ENCODE assay signal across 33 mouse cellular contexts in the genomic region with DNA sequence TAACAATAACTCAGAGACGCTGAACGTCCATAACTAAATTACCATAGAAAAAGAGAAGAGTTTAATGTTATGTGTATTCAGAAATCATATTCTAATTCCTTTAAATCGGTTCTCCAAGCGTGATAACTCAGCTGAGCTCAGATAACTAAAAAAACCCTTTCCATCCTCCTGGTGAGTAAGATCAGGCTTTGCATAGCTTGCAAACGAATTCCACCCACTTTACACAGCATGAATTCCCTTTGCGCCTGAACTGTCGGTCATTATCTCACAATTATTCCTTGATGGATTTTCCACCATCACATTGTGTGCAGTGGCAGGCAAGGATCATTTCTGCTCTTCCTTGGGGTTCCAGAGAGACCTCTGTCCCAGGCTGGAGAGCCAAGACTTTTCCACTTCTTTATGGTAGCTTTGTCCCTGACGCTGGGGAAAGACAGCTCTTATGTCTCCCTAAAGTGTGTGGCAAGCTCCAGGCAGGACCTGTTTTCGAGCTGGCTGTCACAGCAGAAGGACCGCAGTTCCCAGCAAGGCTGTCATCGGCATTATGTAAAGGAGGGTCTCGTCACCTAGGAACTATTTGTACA. TPM values are rescaled to one million over a fixed set of nuclear protein-coding genes. Genes with fewer than 3 reads are reported as not detected.
A peak's percentile ranks its signal among the peaks of the same experiment; 100 is the strongest.
DNase-seq lines count a peak whose midpoint lies in the region; ATAC-seq and TF ChIP-seq lines count a peak whose summit lies in the region.
"Had no signal": no experiment of that assay in that cellular context is flagged by ENCODE, and none has a peak within 500 bp of the region (broad histone marks: within the 10 kb centered on the region; RNA-seq: fewer than 3 reads in every experiment).

No protein-coding gene starts in this region.

- H3K36me3 ChIP-seq in heart, embryonic 11.5 days (ENCODE audit: control insufficient read depth, insufficient read depth, low read length) = peaks cover 2% of the 10 kb centered on the region; the same call in 1 of the 2 replicates
- H3K36me3 ChIP-seq in limb, embryonic 12.5 days = peaks cover 39% of the 10 kb centered on the region
- H3K36me3 ChIP-seq in limb, embryonic 10.5 days = peaks cover 35% of the 10 kb centered on the region
- peaks cover 4% of the 10 kb centered on the region; the same call in 1 of the 2 replicates for H3K36me3 ChIP-seq in intestine, embryonic 15.5 days
- H3K36me3 ChIP-seq: liver, embryonic 15.5 days had no signal

- H3K9me3 ChIP-seq in heart, embryonic 11.5 days (replicated peaks; ENCODE audit: control insufficient read depth, low read length) = peaks cover 3% of the 10 kb centered on the region; the same call in 1 of the 2 replicates
- no peaks in the 10 kb centered on the region for H3K9me3 ChIP-seq in limb, embryonic 12.5 days
- H3K9me3 ChIP-seq in limb, embryonic 10.5 days (replicated peaks) = no peaks in the 10 kb centered on the region; the same call in 1 of the 2 replicates
- no peaks in the 10 kb centered on the region for H3K9me3 ChIP-seq in intestine, embryonic 15.5 days
- H3K9me3 ChIP-seq: embryonic facial prominence, embryonic 15.5 days; forebrain, embryonic 13.5 days; heart, embryonic 13.5 days; liver, embryonic 15.5 days; neural tube, embryonic 15.5 days had no signal

- no peak overlapping the region for H3K4me2 ChIP-seq in heart, embryonic 11.5 days
- no peak overlapping the region for H3K4me2 ChIP-seq in limb, embryonic 12.5 days
- no peak overlapping the region for H3K4me2 ChIP-seq in intestine, embryonic 15.5 days (replicated peaks)
- H3K4me2 ChIP-seq: embryonic facial prominence, embryonic 15.5 days; forebrain, embryonic 13.5 days; heart, embryonic 13.5 days; hindbrain, embryonic 14.5 days; liver, embryonic 15.5 days; lung, embryonic 14.5 days; neural tube, embryonic 15.5 days had no signal

- H3K9ac ChIP-seq in heart, embryonic 11.5 days (ENCODE audit: low read depth, low read length) = no peak overlapping the region
- no peak overlapping the region for H3K9ac ChIP-seq in limb, embryonic 12.5 days (replicated peaks)
- H3K9ac ChIP-seq in intestine, embryonic 15.5 days = no peak overlapping the region
- H3K9ac ChIP-seq: embryonic facial prominence, embryonic 15.5 days; forebrain, embryonic 13.5 days; heart, embryonic 13.5 days; hindbrain, embryonic 14.5 days; liver, embryonic 15.5 days; lung, embryonic 14.5 days; neural tube, embryonic 15.5 days had no signal

- H3K4me3 ChIP-seq in heart, embryonic 11.5 days (ENCODE audit: low read depth, low read length) = no peak overlapping the region
- H3K4me3 ChIP-seq in limb, embryonic 12.5 days (replicated peaks) = no peak overlapping the region
- H3K4me3 ChIP-seq in limb, embryonic 10.5 days = no peak overlapping the region
- no peak overlapping the region for H3K4me3 ChIP-seq in intestine, embryonic 15.5 days (replicated peaks)
- H3K4me3 ChIP-seq: embryonic facial prominence, embryonic 10.5 days; embryonic facial prominence, embryonic 15.5 days; forebrain, embryonic 13.5 days; heart, adult 2 months; heart, embryonic 13.5 days; liver, embryonic 15.5 days; neural tube, embryonic 15.5 days had no signal

- DNase-seq in heart, adult 11 months = peak; percentile 62
- no peak for DNase-seq in limb, embryonic 10.5 days (ENCODE audit: low spot score)
- peak; percentile 39 for DNase-seq in brain, embryonic 14.5 days (ENCODE audit: low read depth)
- DNase-seq in left cerebral cortex, postnatal 36 days (ENCODE audit: low spot score in 2 of 2) = peak; percentile 29 to 42
- DNase-seq: adrenal gland, postnatal 25 days; B cell, adult 2 months; cerebellum, adult 2 months; gastrocnemius, postnatal 25 days; heart, adult 2 months; heart, postnatal 10 days; kidney, adult 11 months; kidney, postnatal 14 days; lung, embryonic 14.5 days; lung, postnatal 14 days; midbrain, embryonic 14.5 days; retina, postnatal 1 day; thymus, postnatal 14 days had no signal

- TF ChIP-seq POLR2A in brain, embryonic 14.5 days (IDR thresholded peaks at IDR 0.05; ENCODE audit: borderline replicate concordance, extremely low read depth, insufficient read depth, insufficient read length, poor library complexity, severe bottlenecking) = no peak

- H3K27me3 ChIP-seq in heart, embryonic 11.5 days (ENCODE audit: control insufficient read depth, insufficient read depth, low read length) = no peaks in the 10 kb centered on the region
- no peaks in the 10 kb centered on the region for H3K27me3 ChIP-seq in limb, embryonic 12.5 days
- H3K27me3 ChIP-seq in limb, embryonic 10.5 days (ENCODE audit: low read depth, poor library complexity, severe bottlenecking) = no peaks in the 10 kb centered on the region
- H3K27me3 ChIP-seq in intestine, embryonic 15.5 days (replicated peaks) = no peaks in the 10 kb centered on the region
- H3K27me3 ChIP-seq: embryonic facial prominence, embryonic 15.5 days; forebrain, embryonic 13.5 days; heart, embryonic 13.5 days; liver, embryonic 15.5 days; neural tube, embryonic 15.5 days had no signal

- no peak for ATAC-seq in heart, embryonic 11.5 days (replicated peaks; ENCODE audit: insufficient number of reproducible peaks, low FRiP score, low TSS enrichment)
- no peak for ATAC-seq in limb, embryonic 12.5 days (ENCODE audit: insufficient number of reproducible peaks, insufficient read depth, low FRiP score, low TSS enrichment, low read depth)
- ATAC-seq in intestine, embryonic 15.5 days = no peak
- ATAC-seq: forebrain, embryonic 13.5 days had no signal

- no peak for TF ChIP-seq CTCF in brain, embryonic 14.5 days (IDR thresholded peaks at IDR 0.05; ENCODE audit: borderline replicate concordance, extremely low read depth, insufficient read depth, insufficient read length)

- intact Hi-C loops in left cerebral cortex, postnatal 36 days (cut with DNase I) = no loop called here

- no peak overlapping the region for H3K27ac ChIP-seq in heart, embryonic 11.5 days (ENCODE audit: low read depth, low read length)
- 0 out of 2 replicates have a peak overlapping the region, but pooled peaks have one; percentile 17 for H3K27ac ChIP-seq in limb, embryonic 12.5 days
- H3K27ac ChIP-seq in limb, embryonic 10.5 days = no peak overlapping the region
- H3K27ac ChIP-seq in intestine, embryonic 15.5 days = no peak overlapping the region
- H3K27ac ChIP-seq: embryonic facial prominence, embryonic 10.5 days; embryonic facial prominence, embryonic 15.5 days; forebrain, embryonic 13.5 days; heart, adult 2 months; heart, embryonic 13.5 days; hindbrain, embryonic 14.5 days; liver, embryonic 15.5 days; neural tube, embryonic 15.5 days had no signal

- 68% methylated on average over 12 of the region's 12 CpGs for WGBS in heart, embryonic 11.5 days (ENCODE audit: insufficient replicate concordance)
- 73% methylated on average over 12 of the region's 12 CpGs for WGBS in limb, embryonic 12.5 days
- WGBS in limb, embryonic 10.5 days = 83% methylated on average over 12 of the region's 12 CpGs
- WGBS in intestine, embryonic 15.5 days = 78% methylated on average over 12 of the region's 12 CpGs

- no peaks in the 10 kb centered on the region for H3K4me1 ChIP-seq in heart, embryonic 11.5 days (ENCODE audit: control insufficient read depth, insufficient read depth, low read length)
- no peaks in the 10 kb centered on the region for H3K4me1 ChIP-seq in limb, embryonic 12.5 days (replicated peaks)
- H3K4me1 ChIP-seq in limb, embryonic 10.5 days = 0 out of 2 replicates have a peak, but pooled peaks cover 3% of the 10 kb centered on the region
- H3K4me1 ChIP-seq in intestine, embryonic 15.5 days (replicated peaks) = no peaks in the 10 kb centered on the region
- H3K4me1 ChIP-seq: forebrain, embryonic 13.5 days; heart, embryonic 13.5 days; neural tube, embryonic 15.5 days had no signal

RNA-seq across cellular contexts. Expression of gene D6Ertd527e, which starts 29.5 kb away (rescaled TPM):
- 0.13 and 0.17 TPM in 2 replicates for polyA plus RNA-seq in heart, embryonic 11.5 days (2014; fragmentation: Nextera tagmentation; extraction: Ambion mirVana)
- 0.44 and 0.48 TPM in 2 replicates for polyA plus RNA-seq in limb, embryonic 12.5 days (2016; fragmentation: Nextera tagmentation; extraction: Ambion mirVana)
- polyA plus RNA-seq in limb, embryonic 10.5 days (2016; fragmentation: Nextera tagmentation; extraction: Ambion mirVana) = 0.18 and 0.33 TPM in 2 replicates
- polyA plus RNA-seq in brain, embryonic 14.5 days (2012; rRNA removed) = 0.24 and 0.51 TPM in 2 replicates
- not detected for total RNA-seq in left cerebral cortex, postnatal 36 days (2021)
- polyA plus RNA-seq in intestine, embryonic 15.5 days (2015; fragmentation: Nextera tagmentation; extraction: Ambion mirVana) = 0.21 and 0.30 TPM in 2 replicates
- total RNA-seq: adrenal gland, adult 18-20 months; gastrocnemius, adult 18-20 months; gastrocnemius, postnatal 25 days; heart, adult 2 months; heart, postnatal 10 days; hematopoietic stem cell, adult 5-6 weeks; layer of hippocampus, adult 18-20 months; layer of hippocampus, postnatal 25 days; liver, adult 2 months had no signal
- polyA plus RNA-seq: liver, adult 2 months; liver, embryonic 15.5 days; midbrain, embryonic 14.5 days had no signal
